Mouse (Mus musculus): ENCODE data around the gene Kmt2e. TPM values are rescaled to one million over a fixed set of nuclear protein-coding genes. Genes with fewer than 3 reads are reported as not detected.

Gene Kmt2e
- polyA plus RNA-seq, 1 experiment from 2014 or later = 162 TPM

GRCm38 (mm10) chr5:23405666-23406404 is 28.4 kb upstream of the Kmt2e start:
- Histone ChIP-seq H3K9me3 (replicated peaks; ENCODE audit: control insufficient read depth, low read length, poor library complexity, severe bottlenecking) (no peaks in the 10 kb centered on the region), H3K4me2 (ENCODE audit: low read length) (no peak overlapping the region), H3K4me3 (ENCODE audit: low read depth, low read length) (no peak overlapping the region), H3K36me3 (ENCODE audit: control insufficient read depth, insufficient read depth, low read length) (peaks cover 2% of the 10 kb centered on the region; the same call in 1 of the 2 replicates), H3K27ac (ENCODE audit: low read length) (no peak overlapping the region), H3K27me3 (ENCODE audit: control insufficient read depth, insufficient read depth, low read depth, low read length) (no peaks in the 10 kb centered on the region), H3K9ac (ENCODE audit: low read depth, low read length) (no peak overlapping the region), H3K4me1 (ENCODE audit: control insufficient read depth, insufficient read depth, low read length) (peaks cover 7% of the 10 kb centered on the region)
- WGBS = 94% methylated on average over 12 of the region's 12 CpGs
- ATAC-seq = no peak

DNA sequence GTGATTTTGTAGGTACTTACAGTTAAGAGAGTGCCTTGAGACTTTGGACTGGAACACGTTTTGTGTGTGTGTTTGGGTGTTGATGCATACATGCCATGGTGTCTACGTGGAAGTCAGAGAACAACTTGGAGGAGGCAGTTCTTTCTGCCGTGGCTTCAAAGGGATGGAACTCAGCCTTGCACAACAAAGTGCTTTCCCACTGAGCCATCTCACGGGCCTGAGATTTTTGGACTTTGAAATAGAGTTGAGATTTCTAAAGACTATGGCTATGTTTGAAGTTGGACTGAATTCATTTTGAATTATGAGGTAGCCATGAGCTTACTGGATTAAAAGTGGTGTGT is 27.9 kb upstream of the Kmt2e start:
- H3K27ac ChIP-seq (ENCODE audit: low read length) = no peak overlapping the region
- no peak overlapping the region for H3K4me2 ChIP-seq (ENCODE audit: low read length)
- 48% methylated on average over 4 of the region's 4 CpGs for WGBS
- H3K4me3 ChIP-seq (ENCODE audit: low read depth, low read length) = no peak overlapping the region
- no peaks in the 10 kb centered on the region for H3K27me3 ChIP-seq (ENCODE audit: control insufficient read depth, insufficient read depth, low read depth, low read length)
- H3K4me1 ChIP-seq (ENCODE audit: control insufficient read depth, insufficient read depth, low read length) = peaks cover 7% of the 10 kb centered on the region
- H3K9me3 ChIP-seq (replicated peaks; ENCODE audit: control insufficient read depth, low read length, poor library complexity, severe bottlenecking) = no peaks in the 10 kb centered on the region
- H3K9ac ChIP-seq (ENCODE audit: low read depth, low read length) = no peak overlapping the region
- no peaks in the 10 kb centered on the region for H3K36me3 ChIP-seq (ENCODE audit: control insufficient read depth, insufficient read depth, low read length)
- ATAC-seq = no peak

DNA sequence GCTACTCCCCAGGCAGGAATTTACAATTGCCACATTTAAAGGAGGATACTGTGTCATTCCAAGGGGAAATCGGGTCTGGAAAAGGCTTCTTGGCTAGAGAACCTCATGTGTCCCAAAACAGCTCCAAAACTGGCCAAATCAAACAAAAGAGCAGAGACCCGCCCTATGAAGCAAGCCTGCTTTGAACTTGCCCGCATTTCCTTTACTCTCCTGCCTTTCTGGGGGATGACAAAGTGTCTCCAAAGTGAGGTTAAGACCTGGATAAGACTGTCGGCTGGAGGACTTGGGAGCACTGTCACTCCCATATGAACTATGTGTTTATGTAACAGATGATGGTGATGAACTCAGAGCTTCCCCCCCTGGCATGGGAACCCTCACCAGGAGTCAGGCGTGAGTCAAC is 26.1 kb upstream of the Kmt2e start:
- H3K4me2 ChIP-seq (ENCODE audit: low read length) = no peak overlapping the region
- 63% methylated on average over 5 of the region's 5 CpGs for WGBS
- no peaks in the 10 kb centered on the region for H3K36me3 ChIP-seq (ENCODE audit: control insufficient read depth, insufficient read depth, low read length)
- H3K4me3 ChIP-seq (ENCODE audit: low read depth, low read length) = no peak overlapping the region
- H3K4me1 ChIP-seq (ENCODE audit: control insufficient read depth, insufficient read depth, low read length) = peaks cover 10% of the 10 kb centered on the region
- H3K27me3 ChIP-seq (ENCODE audit: control insufficient read depth, insufficient read depth, low read depth, low read length) = no peaks in the 10 kb centered on the region
- H3K27ac ChIP-seq (ENCODE audit: low read length) = no peak overlapping the region
- no peak for ATAC-seq
- H3K9ac ChIP-seq (ENCODE audit: low read depth, low read length) = no peak overlapping the region
- H3K9me3 ChIP-seq (replicated peaks; ENCODE audit: control insufficient read depth, low read length, poor library complexity, severe bottlenecking) = no peaks in the 10 kb centered on the region

DNA sequence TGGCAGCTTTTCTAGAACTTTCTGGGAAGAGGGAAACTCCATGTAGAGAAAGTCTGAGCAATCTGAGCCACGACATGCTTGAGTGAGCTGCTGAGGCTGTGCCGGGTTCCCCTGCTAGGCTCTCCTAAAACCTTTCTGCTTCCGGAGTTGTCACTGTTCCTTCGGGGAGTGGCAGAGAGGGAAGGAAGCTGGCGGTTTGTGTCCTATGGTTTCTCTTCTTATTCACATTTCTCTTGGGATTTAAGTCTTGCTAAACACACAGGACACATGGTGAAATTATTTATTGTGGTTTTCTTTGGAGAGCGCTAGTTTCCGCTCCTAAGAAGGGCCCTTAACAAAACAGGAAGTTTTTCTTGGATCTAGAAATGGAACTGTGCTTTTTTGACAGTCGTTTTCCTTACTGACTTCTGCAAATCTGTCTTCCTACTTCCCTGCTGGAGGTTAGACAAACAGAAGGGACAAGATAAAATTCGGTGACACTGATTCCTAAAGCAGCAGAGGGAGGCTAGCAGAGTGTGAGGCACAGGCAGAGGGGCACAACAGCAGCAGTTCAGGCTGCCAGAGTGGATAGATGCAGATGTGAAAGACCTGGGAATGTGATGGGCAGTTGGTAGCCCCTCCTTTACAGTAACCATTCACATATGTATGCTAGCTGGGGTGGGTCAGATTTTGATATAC is 24.1 kb upstream of the Kmt2e start:
- Histone ChIP-seq H3K9me3 (replicated peaks; ENCODE audit: control insufficient read depth, low read length, poor library complexity, severe bottlenecking) (no peaks in the 10 kb centered on the region), H3K4me3 (ENCODE audit: low read depth, low read length) (no peak overlapping the region), H3K27ac (ENCODE audit: low read length) (no peak overlapping the region), H3K4me1 (ENCODE audit: control insufficient read depth, insufficient read depth, low read length) (peaks cover 29% of the 10 kb centered on the region), H3K36me3 (ENCODE audit: control insufficient read depth, insufficient read depth, low read length) (no peaks in the 10 kb centered on the region), H3K9ac (ENCODE audit: low read depth, low read length) (no peak overlapping the region), H3K4me2 (ENCODE audit: low read length) (no peak overlapping the region), H3K27me3 (ENCODE audit: control insufficient read depth, insufficient read depth, low read depth, low read length) (no peaks in the 10 kb centered on the region)
- 56% methylated on average over 9 of the region's 9 CpGs for WGBS
- ATAC-seq = no peak

GRCm38 (mm10) chr5:23410718-23411101 is 23.5 kb upstream of the Kmt2e start:
- 61% methylated on average over 2 of the region's 2 CpGs for WGBS
- H3K4me1 ChIP-seq (ENCODE audit: control insufficient read depth, insufficient read depth, low read length) = peaks cover 34% of the 10 kb centered on the region
- no peaks in the 10 kb centered on the region for H3K27me3 ChIP-seq (ENCODE audit: control insufficient read depth, insufficient read depth, low read depth, low read length)
- H3K9me3 ChIP-seq (replicated peaks; ENCODE audit: control insufficient read depth, low read length, poor library complexity, severe bottlenecking) = no peaks in the 10 kb centered on the region
- no peak overlapping the region for H3K27ac ChIP-seq (ENCODE audit: low read length)
- no peak for ATAC-seq
- no peaks in the 10 kb centered on the region for H3K36me3 ChIP-seq (ENCODE audit: control insufficient read depth, insufficient read depth, low read length)
- no peak overlapping the region for H3K9ac ChIP-seq (ENCODE audit: low read depth, low read length)
- H3K4me3 ChIP-seq (ENCODE audit: low read depth, low read length) = no peak overlapping the region
- H3K4me2 ChIP-seq (ENCODE audit: low read length) = no peak overlapping the region

DNA sequence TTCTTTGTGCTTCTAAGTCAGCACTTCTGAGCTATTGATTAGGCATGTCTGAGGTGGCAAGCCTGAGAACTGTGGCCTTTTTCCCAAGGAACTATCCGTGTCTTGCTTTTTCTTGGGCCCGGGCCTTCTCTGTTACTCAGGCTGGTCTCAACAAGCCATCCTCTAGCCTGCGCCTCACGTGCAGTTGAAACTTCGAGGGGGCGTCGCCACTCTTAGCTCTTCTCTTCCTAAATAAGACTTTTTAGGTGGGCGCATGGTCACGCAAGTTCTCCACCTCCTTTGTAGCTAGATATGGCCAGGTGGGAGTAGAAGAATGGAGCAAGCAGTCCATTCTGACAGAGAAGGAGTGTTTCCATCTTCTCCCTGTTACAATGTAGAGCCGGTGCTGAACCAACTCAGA is 22.6 kb upstream of the Kmt2e start:
- Histone ChIP-seq H3K4me1 (ENCODE audit: control insufficient read depth, insufficient read depth, low read length) (peaks cover 40% of the 10 kb centered on the region), H3K9ac (ENCODE audit: low read depth, low read length) (no peak overlapping the region), H3K27ac (ENCODE audit: low read length) (no peak overlapping the region), H3K36me3 (ENCODE audit: control insufficient read depth, insufficient read depth, low read length) (no peaks in the 10 kb centered on the region), H3K9me3 (replicated peaks; ENCODE audit: control insufficient read depth, low read length, poor library complexity, severe bottlenecking) (no peaks in the 10 kb centered on the region), H3K27me3 (ENCODE audit: control insufficient read depth, insufficient read depth, low read depth, low read length) (no peaks in the 10 kb centered on the region), H3K4me3 (ENCODE audit: low read depth, low read length) (no peak overlapping the region), H3K4me2 (ENCODE audit: low read length) (no peak overlapping the region)
- 93% methylated on average over 10 of the region's 10 CpGs for WGBS
- ATAC-seq = no peak

GRCm38 (mm10) chr5:23412247-23412948 is 21.8 kb upstream of the Kmt2e start:
- H3K9me3 ChIP-seq (replicated peaks; ENCODE audit: control insufficient read depth, low read length, poor library complexity, severe bottlenecking) = no peaks in the 10 kb centered on the region
- no peak overlapping the region for H3K9ac ChIP-seq (ENCODE audit: low read depth, low read length)
- WGBS = 79% methylated on average over 5 of the region's 5 CpGs
- no peak overlapping the region for H3K4me3 ChIP-seq (ENCODE audit: low read depth, low read length)
- no peaks in the 10 kb centered on the region for H3K36me3 ChIP-seq (ENCODE audit: control insufficient read depth, insufficient read depth, low read length)
- no peak overlapping the region for H3K27ac ChIP-seq (ENCODE audit: low read length)
- peaks cover 47% of the 10 kb centered on the region for H3K4me1 ChIP-seq (ENCODE audit: control insufficient read depth, insufficient read depth, low read length)
- no peak overlapping the region for H3K4me2 ChIP-seq (ENCODE audit: low read length)
- no peaks in the 10 kb centered on the region for H3K27me3 ChIP-seq (ENCODE audit: control insufficient read depth, insufficient read depth, low read depth, low read length)
- ATAC-seq = no peak

GRCm38 (mm10) chr5:23413058-23413457 is 21.2 kb upstream of the Kmt2e start:
- Histone ChIP-seq H3K4me3 (ENCODE audit: low read depth, low read length) (no peak overlapping the region), H3K9ac (ENCODE audit: low read depth, low read length) (no peak overlapping the region), H3K36me3 (ENCODE audit: control insufficient read depth, insufficient read depth, low read length) (no peaks in the 10 kb centered on the region), H3K4me1 (ENCODE audit: control insufficient read depth, insufficient read depth, low read length) (peaks cover 51% of the 10 kb centered on the region), H3K4me2 (ENCODE audit: low read length) (no peak overlapping the region), H3K27me3 (ENCODE audit: control insufficient read depth, insufficient read depth, low read depth, low read length) (no peaks in the 10 kb centered on the region), H3K9me3 (replicated peaks; ENCODE audit: control insufficient read depth, low read length, poor library complexity, severe bottlenecking) (no peaks in the 10 kb centered on the region), H3K27ac (ENCODE audit: low read length) (no peak overlapping the region)
- no peak for ATAC-seq
- WGBS = 36% methylated on average over 4 of the region's 4 CpGs
